Mouse (Mus musculus) MEL (cell line): Measurements from ENCODE around the gene Rnf121. TPM values are rescaled to one million over a fixed set of nuclear protein-coding genes. Genes with fewer than 3 reads are reported as not detected.

ENCODE experiments used
- DNase-seq: peaks from one replicate; pipeline ENCODE4 v3.0.0; 2011; ENCODE audit warnings: low read depth, low spot score
- H3K27ac ChIP-seq: 2 replicates; pipeline ENCODE4 v1.5.1; 2012; ENCODE audit warnings: low read depth, mild to moderate bottlenecking, control low read depth, low read length, moderate library complexity; ENCODE audit not compliant: control insufficient read depth
- H3K27me3 ChIP-seq, 2 experiments: fragments of 150-350 bp in 1 of 2; sonication (generic) in 1 of 2; 2 replicates each; pipeline ENCODE4 v1.6.1; 2012; ENCODE audit warnings: low read length in 2 of 2, mild to moderate bottlenecking in 2 of 2, improper control_type of control experiment in 1 of 2, moderate library complexity in 1 of 2; ENCODE audit not compliant: insufficient read depth in 2 of 2, control insufficient read depth in 1 of 2
- H3K36me3 ChIP-seq, 2 experiments: 2 replicates each; pipeline ENCODE4 v1.6.1; 2012 to 2014; ENCODE audit warnings: low read length in 2 of 2, improper control_type of control experiment in 1 of 2, inconsistent platforms in 1 of 2, mild to moderate bottlenecking in 1 of 2; ENCODE audit not compliant: insufficient read depth in 2 of 2, control insufficient read depth in 1 of 2
- H3K4me1 ChIP-seq, 2 experiments: fragments of 150-350 bp in 1 of 2; sonication (generic) in 1 of 2; 2 replicates each; pipeline ENCODE4 v1.6.1; 2012; ENCODE audit warnings: low read length in 2 of 2, improper control_type of control experiment in 1 of 2, mild to moderate bottlenecking in 1 of 2; ENCODE audit not compliant: insufficient read depth in 2 of 2, control insufficient read depth in 1 of 2
- H3K4me3 ChIP-seq, 2 experiments: fragments of 150-350 bp in 1 of 2; sonication (generic) in 1 of 2; 2 replicates each; pipeline ENCODE4 v1.5.1; 2012; ENCODE audit warnings: low read depth in 2 of 2, low read length in 2 of 2, mild to moderate bottlenecking in 2 of 2, moderate library complexity in 2 of 2, control low read depth in 1 of 2, improper control_type of control experiment in 1 of 2; ENCODE audit not compliant: control insufficient read depth in 1 of 2, insufficient read depth in 1 of 2
- H3K79me2 ChIP-seq: 2 replicates; pipeline ENCODE4 v1.6.1; 2012; ENCODE audit warnings: mild to moderate bottlenecking, low read length, moderate library complexity; ENCODE audit not compliant: control insufficient read depth, poor library complexity, insufficient read depth
- H3K9ac ChIP-seq: 2 replicates; pipeline ENCODE4 v1.6.1; 2012; ENCODE audit warnings: low read depth, mild to moderate bottlenecking, control low read depth, low read length, moderate library complexity; ENCODE audit not compliant: control insufficient read depth, poor library complexity, severe bottlenecking
- H3K9me3 ChIP-seq: fragments of 150-350 bp; sonication (generic); replicated peaks from 2 replicates; pipeline ENCODE4 v1.6.1; 2012; ENCODE audit warnings: mild to moderate bottlenecking, low read length, improper control_type of control experiment, moderate library complexity; ENCODE audit not compliant: insufficient read depth
- BHLHE40 ChIP-seq: IDR thresholded peaks from 2 replicates; pipeline ENCODE4 v1.6.1; 2012; ENCODE audit warnings: low read depth, mild to moderate bottlenecking, inconsistent platforms, low read length, improper control_type of control experiment, borderline replicate concordance
- CHD1 ChIP-seq: IDR thresholded peaks from 2 replicates; pipeline ENCODE4 v1.6.1; 2012; ENCODE audit warnings: low read depth, mild to moderate bottlenecking, inconsistent platforms, low read length, improper control_type of control experiment
- E2F4 ChIP-seq: IDR thresholded peaks from 2 replicates; pipeline ENCODE4 v1.6.1; 2011; ENCODE audit warnings: low read depth, low read length, improper control_type of control experiment, borderline replicate concordance
- ELF1 ChIP-seq: IDR thresholded peaks from 2 replicates; pipeline ENCODE4 v1.6.1; 2014; ENCODE audit warnings: low read depth, mild to moderate bottlenecking, inconsistent platforms, low read length, improper control_type of control experiment, moderate library complexity
- GABPA ChIP-seq: IDR thresholded peaks from 2 replicates; pipeline ENCODE4 v1.6.1; 2012; ENCODE audit warnings: low read depth, mild to moderate bottlenecking, inconsistent platforms, low read length, improper control_type of control experiment, moderate library complexity
- HCFC1 ChIP-seq: IDR thresholded peaks from 2 replicates; pipeline ENCODE4 v1.6.1; 2012; ENCODE audit warnings: low read depth, mild to moderate bottlenecking, inconsistent platforms, low read length, improper control_type of control experiment, moderate library complexity
- MAFK ChIP-seq: IDR thresholded peaks from 2 replicates; pipeline ENCODE4 v1.6.1; 2011; ENCODE audit warnings: low read depth, mild to moderate bottlenecking, low read length, improper control_type of control experiment, borderline replicate concordance
- MAZ ChIP-seq: IDR thresholded peaks from 2 replicates; pipeline ENCODE4 v1.6.1; 2012; ENCODE audit warnings: low read depth, mild to moderate bottlenecking, inconsistent platforms, low read length, improper control_type of control experiment
- MEF2A ChIP-seq: IDR thresholded peaks from 2 replicates; pipeline ENCODE4 v1.6.1; 2014; ENCODE audit warnings: low read depth, mild to moderate bottlenecking, inconsistent platforms, low read length, improper control_type of control experiment; ENCODE audit not compliant: poor library complexity, insufficient replicate concordance, severe bottlenecking; ENCODE audit errors: extremely low read depth
- MXI1 ChIP-seq: IDR thresholded peaks from 2 replicates; pipeline ENCODE4 v1.6.1; 2011; ENCODE audit warnings: mild to moderate bottlenecking, low read depth, low read length, improper control_type of control experiment
- SMC3 ChIP-seq: IDR thresholded peaks from 2 replicates; pipeline ENCODE4 v1.6.1; 2011; ENCODE audit warnings: low read depth, low read length, improper control_type of control experiment
- TAL1 ChIP-seq: IDR thresholded peaks from 2 replicates; pipeline ENCODE4 v1.6.1; 2012; ENCODE audit warnings: mild to moderate bottlenecking, inconsistent platforms, low read length, moderate library complexity, mixed read lengths
- TBP ChIP-seq: IDR thresholded peaks from 2 replicates; pipeline ENCODE4 v1.8.0; 2011; ENCODE audit warnings: low read depth, low read length, improper control_type of control experiment
- TCF12 ChIP-seq: IDR thresholded peaks from 2 replicates; pipeline ENCODE4 v1.6.1; 2014; ENCODE audit warnings: low read depth, mild to moderate bottlenecking, inconsistent platforms, low read length, improper control_type of control experiment, moderate library complexity
- USF1 ChIP-seq: IDR thresholded peaks from 2 replicates; pipeline ENCODE4 v1.6.1; 2014; ENCODE audit warnings: low read depth, mild to moderate bottlenecking, inconsistent platforms, low read length, improper control_type of control experiment, moderate library complexity
- USF2 ChIP-seq, 2 experiments: IDR thresholded peaks; 2 replicates each; pipeline ENCODE4 v1.6.1; 2011 to 2012; ENCODE audit warnings: improper control_type of control experiment in 2 of 2, low read length in 2 of 2, borderline replicate concordance in 1 of 2, inconsistent platforms in 1 of 2, low read depth in 1 of 2, mild to moderate bottlenecking in 1 of 2; ENCODE audit not compliant: insufficient read depth in 1 of 2
- ZKSCAN1 ChIP-seq: IDR thresholded peaks from 2 replicates; pipeline ENCODE4 v1.6.1; 2012; ENCODE audit warnings: low read depth, mild to moderate bottlenecking, inconsistent platforms, low read length, improper control_type of control experiment, moderate library complexity
- ZMIZ1 ChIP-seq: IDR thresholded peaks from 2 replicates; pipeline ENCODE4 v1.6.1; 2012; ENCODE audit warnings: low read depth, mild to moderate bottlenecking, inconsistent platforms, low read length, improper control_type of control experiment, moderate library complexity
- ZNF384 ChIP-seq: IDR thresholded peaks from 2 replicates; pipeline ENCODE4 v1.6.1; 2012; ENCODE audit warnings: low read depth, mild to moderate bottlenecking, inconsistent platforms, low read length, improper control_type of control experiment
- polyA plus RNA-seq, 2 experiments: library from polyadenylated mRNA; stranded (reverse) in 1 of 2; unstranded in 1 of 2; fragments of >175 nt in 1 of 2; fragments of >200 nt in 1 of 2; gene quantifications; 2 replicates each; pipeline versions ENCODE4 v1.2.1 to v1.2.4; 2012; ENCODE audit warnings: low replicate concordance in 2 of 2, low read depth in 1 of 2; ENCODE audit not compliant: insufficient read length in 2 of 2, insufficient read depth in 1 of 2, missing spikeins in 1 of 2
- total RNA-seq: library from RNA; depleted of rRNA; stranded (reverse); fragments of 300-350 nt; gene quantifications from 2 replicates; pipeline ENCODE4 v1.2.3, GENCODE M21; 2012

The Rnf121 gene
- total and polyA plus RNA-seq, 3 experiments = 16.0 to 18.5 TPM; not detected in 1

DNA sequence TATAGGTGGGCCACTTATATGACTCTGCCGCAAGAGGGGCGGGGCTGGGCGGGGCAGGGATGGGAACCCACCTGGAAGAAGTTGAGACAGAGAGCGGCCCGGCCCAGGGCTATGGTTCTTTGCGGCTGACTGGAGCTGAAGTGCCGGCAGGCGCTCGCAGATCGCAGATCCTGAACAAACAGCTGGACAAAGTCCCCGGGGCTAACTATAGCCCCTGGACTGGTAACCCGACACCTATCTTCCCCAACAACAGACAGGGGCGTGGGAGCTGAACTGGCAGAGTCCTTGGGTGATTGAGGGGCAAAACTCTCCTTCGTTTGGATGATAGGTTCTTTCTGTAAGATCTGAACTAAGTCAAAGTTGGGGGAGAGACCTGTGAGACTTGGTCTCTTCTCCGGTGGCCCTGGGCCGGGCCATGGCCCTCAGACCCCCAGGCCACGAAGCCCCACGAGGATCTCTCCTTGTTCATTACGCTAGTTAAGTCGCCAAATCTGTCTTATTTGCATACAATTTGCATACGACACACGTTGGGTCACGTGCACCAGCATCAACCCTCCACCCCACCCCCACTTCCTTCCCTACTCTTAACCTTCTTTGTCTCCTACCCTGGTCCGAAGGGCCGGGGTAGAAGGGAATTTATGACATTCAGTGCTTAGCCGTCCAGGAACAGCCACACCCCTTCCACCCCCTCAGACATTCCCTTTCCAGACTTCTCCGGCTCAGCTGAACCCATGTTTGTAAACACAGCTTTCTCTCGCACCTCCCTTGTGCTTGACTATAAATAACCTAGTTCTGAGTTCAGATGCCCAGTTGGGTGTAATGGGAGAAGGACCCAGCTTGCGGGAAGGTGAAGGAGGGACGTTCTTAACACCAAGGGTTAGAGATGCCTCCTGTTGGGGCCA lies 34.7 kb upstream of the Rnf121 start:
- H3K27ac ChIP-seq = no peak overlapping the region
- DNase-seq = no peak

DNA sequence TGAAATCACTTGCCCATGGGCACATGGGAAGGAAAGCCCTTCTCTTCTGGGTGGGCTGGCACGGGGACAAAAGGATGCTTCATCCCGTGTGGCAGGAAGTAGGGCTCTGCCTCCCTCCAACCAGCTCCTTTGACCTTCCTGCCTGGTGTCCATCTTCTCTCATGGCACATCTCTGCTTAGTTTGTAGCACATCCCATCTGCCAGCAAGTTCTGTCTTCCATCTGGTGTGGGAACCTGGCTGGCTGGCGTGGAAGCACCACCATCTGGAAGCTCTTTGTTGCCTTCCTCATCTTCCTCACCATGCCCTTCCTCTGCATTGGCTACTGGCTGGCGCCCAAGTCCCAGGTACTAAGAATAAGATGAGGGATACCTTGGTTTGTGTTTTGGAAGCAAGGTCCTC lies 22.1 kb upstream of the Rnf121 start:
- no peaks in the 10 kb centered on the region for H3K36me3 ChIP-seq
- H3K4me1 ChIP-seq = no peaks in the 10 kb centered on the region
- TF ChIP-seq ZMIZ1 = no peak
- no peak for TF ChIP-seq HCFC1
- no peak for TF ChIP-seq MEF2A
- TF ChIP-seq MAFK = no peak

More for the DNA sequence above, 34.7 kb upstream of the Rnf121 start:
- Histone ChIP-seq H3K27me3 (no peaks in the 10 kb centered on the region), H3K36me3 (peaks cover 0 to 3% of the 10 kb centered on the region in 2 experiments; a peak in 1 of 4 replicates), H3K79me2 (no peaks in the 10 kb centered on the region), H3K9ac (no peak overlapping the region), H3K4me3 (no peak overlapping the region), H3K4me1 (peaks cover 6 to 9% of the 10 kb centered on the region in 2 experiments), H3K9me3 (no peaks in the 10 kb centered on the region)
- no peak for TF ChIP-seq E2F4
- TF ChIP-seq ELF1 = no peak
- no peak for TF ChIP-seq ZNF384
- no peak for TF ChIP-seq TCF12
- no peak for TF ChIP-seq MAZ
- no peak for TF ChIP-seq BHLHE40
- peak; percentile 60; the same call in 1 of the 2 replicates for TF ChIP-seq USF1

DNA sequence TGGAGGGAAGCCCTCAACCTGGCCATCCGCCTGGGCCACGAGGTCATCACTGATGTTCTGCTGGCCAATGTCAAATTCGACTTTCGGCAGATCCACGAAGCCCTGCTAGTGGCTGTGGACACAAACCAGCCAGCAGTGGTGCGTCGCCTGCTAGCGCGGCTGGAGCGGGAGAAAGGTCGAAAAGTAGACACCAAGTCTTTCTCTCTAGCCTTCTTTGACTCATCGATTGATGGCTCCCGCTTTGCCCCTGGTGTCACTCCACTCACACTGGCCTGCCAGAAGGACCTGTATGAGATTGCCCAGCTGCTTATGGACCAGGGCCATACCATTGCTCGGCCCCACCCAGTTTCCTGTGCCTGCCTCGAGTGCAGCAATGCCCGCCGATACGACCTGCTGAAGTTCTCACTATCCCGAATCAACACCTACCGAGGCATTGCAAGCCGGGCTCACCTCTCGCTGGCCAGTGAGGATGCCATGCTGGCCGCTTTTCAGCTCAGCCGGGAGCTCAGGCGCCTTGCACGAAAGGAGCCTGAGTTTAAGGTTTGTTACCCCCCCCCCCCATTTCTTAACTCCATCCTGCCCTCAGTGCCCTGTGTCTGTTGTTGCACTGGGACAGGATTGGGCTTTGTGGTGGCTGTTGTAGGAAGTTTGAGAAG lies 18.9 kb upstream of the Rnf121 start:
- Histone ChIP-seq H3K9me3 (no peaks in the 10 kb centered on the region), H3K4me3 (no peak overlapping the region), H3K79me2 (no peaks in the 10 kb centered on the region), H3K36me3 (no peaks in the 10 kb centered on the region; a peak in 1 of 4 replicates), H3K27ac (no peak overlapping the region), H3K9ac (no peak overlapping the region), H3K27me3 (no peaks in the 10 kb centered on the region)
- TF ChIP-seq GABPA (no peak), SMC3 (no peak), ZKSCAN1 (no peak), TBP (no peak), MXI1 (no peak), USF2 (IDR thresholded peaks at IDR 0.05; ENCODE audit: borderline replicate concordance in 1 of 2, insufficient read depth in 1 of 2, low read depth in 1 of 2, low read length in 2 of 2) (no peak), CHD1 (no peak), MAZ (no peak), TAL1 (no peak)
- TF ChIP-seq, all 39 proteins: peak for 0
- H3K4me1 ChIP-seq = no peaks in the 10 kb centered on the region
- DNase-seq = no peak

More for the DNA sequence above, 22.1 kb upstream of the Rnf121 start:
- Histone ChIP-seq H3K27ac (no peak overlapping the region), H3K9me3 (no peaks in the 10 kb centered on the region), H3K4me3 (no peak overlapping the region), H3K27me3 (no peaks in the 10 kb centered on the region), H3K79me2 (no peaks in the 10 kb centered on the region), H3K9ac (no peak overlapping the region)
- no peak for DNase-seq
